In genomic region chr5:135507561-135508273, GRCm38 (mm10) we compare ENCODE assay signal across 18 mouse cellular contexts. TPM values are rescaled to one million over a fixed set of nuclear protein-coding genes. Genes with fewer than 3 reads are reported as not detected.
A peak's percentile ranks its signal among the peaks of the same experiment; 100 is the strongest.
DNase-seq lines count a peak whose midpoint lies in the region; ATAC-seq and TF ChIP-seq lines count a peak whose summit lies in the region.
"Had no signal": no experiment of that assay in that cellular context is flagged by ENCODE, and none has a peak within 500 bp of the region (broad histone marks: within the 10 kb centered on the region; RNA-seq: fewer than 3 reads in every experiment).

No protein-coding gene starts in this region.

- no peaks in the 10 kb centered on the region for H3K27me3 ChIP-seq in forebrain, embryonic 11.5 days (ENCODE audit: control insufficient read depth, insufficient read depth, low read length)
- no peaks in the 10 kb centered on the region for H3K27me3 ChIP-seq in forebrain, embryonic 12.5 days
- H3K27me3 ChIP-seq in kidney, embryonic 16.5 days (ENCODE audit: insufficient read depth, low read length): no peaks in the 10 kb centered on the region
- H3K27me3 ChIP-seq: midbrain, embryonic 12.5 days had no signal

- no peak for DNase-seq in forebrain, embryonic 11.5 days (ENCODE audit: low spot score)
- no peak for DNase-seq in kidney, adult 9 months
- DNase-seq in right cerebral cortex, postnatal 4 days: peak; percentile 59
- no peak for DNase-seq in right cerebral cortex, adult 18-20 months
- peak; percentile 54 for DNase-seq in telencephalon, adult 2 months (ENCODE audit: low read depth, low spot score)
- no peak for DNase-seq in layer of hippocampus, adult 2 months (ENCODE audit: low spot score in 2 of 2)
- DNase-seq: cerebellum, adult 9-11 months; gastrocnemius, postnatal 25 days; layer of hippocampus, postnatal 36 days; liver; thymus, adult 18-20 months had no signal

- no peak overlapping the region for H3K9ac ChIP-seq in forebrain, embryonic 11.5 days (ENCODE audit: low read length)
- H3K9ac ChIP-seq in forebrain, embryonic 12.5 days: no peak overlapping the region
- no peak overlapping the region for H3K9ac ChIP-seq in kidney, embryonic 16.5 days (replicated peaks; ENCODE audit: low read length)
- H3K9ac ChIP-seq: midbrain, embryonic 12.5 days had no signal

- H3K4me3 ChIP-seq in forebrain, embryonic 11.5 days (ENCODE audit: low read depth, low read length): no peak overlapping the region
- H3K4me3 ChIP-seq in forebrain, embryonic 12.5 days (replicated peaks): no peak overlapping the region
- H3K4me3 ChIP-seq in kidney, embryonic 16.5 days (ENCODE audit: low read length): no peak overlapping the region
- no peak overlapping the region for H3K4me3 ChIP-seq in layer of hippocampus, adult 2 months
- H3K4me3 ChIP-seq: midbrain, embryonic 12.5 days had no signal

- peak; percentile 39; the same call in 1 of the 2 replicates for ATAC-seq in forebrain, embryonic 11.5 days (replicated peaks; ENCODE audit: low FRiP score)
- no peak; the same call in 1 of the 2 replicates for ATAC-seq in forebrain, embryonic 12.5 days (ENCODE audit: low FRiP score)
- no peak for ATAC-seq in kidney, embryonic 16.5 days (ENCODE audit: low FRiP score, low TSS enrichment)

- H3K36me3 ChIP-seq in forebrain, embryonic 11.5 days (ENCODE audit: control insufficient read depth, insufficient read depth, low read length): no peaks in the 10 kb centered on the region
- no peaks in the 10 kb centered on the region for H3K36me3 ChIP-seq in forebrain, embryonic 12.5 days (replicated peaks)
- no peaks in the 10 kb centered on the region for H3K36me3 ChIP-seq in kidney, embryonic 16.5 days (ENCODE audit: insufficient read depth, low read length)
- H3K36me3 ChIP-seq: midbrain, embryonic 12.5 days had no signal

- H3K9me3 ChIP-seq in forebrain, embryonic 11.5 days (ENCODE audit: control insufficient read depth, low read length): no peaks in the 10 kb centered on the region
- no peaks in the 10 kb centered on the region for H3K9me3 ChIP-seq in forebrain, embryonic 12.5 days
- no peaks in the 10 kb centered on the region for H3K9me3 ChIP-seq in kidney, embryonic 16.5 days (ENCODE audit: low read length)
- H3K9me3 ChIP-seq: midbrain, embryonic 12.5 days had no signal

- WGBS in forebrain, embryonic 11.5 days: 51% methylated on average over 18 of the region's 18 CpGs
- WGBS in forebrain, embryonic 12.5 days: 41% methylated on average over 18 of the region's 18 CpGs
- 40% methylated on average over 18 of the region's 18 CpGs for WGBS in kidney, embryonic 16.5 days

- no peak for TF ChIP-seq CTCF in layer of hippocampus, adult 2 months (conservative IDR thresholded peaks at IDR 0.05)

- H3K4me1 ChIP-seq in forebrain, embryonic 11.5 days (replicated peaks; ENCODE audit: control insufficient read depth, insufficient read depth, low read length): 0 out of 2 replicates have a peak, but pooled peaks cover 2% of the 10 kb centered on the region
- H3K4me1 ChIP-seq in forebrain, embryonic 12.5 days: peaks cover 14% of the 10 kb centered on the region; the same call in 1 of the 2 replicates
- H3K4me1 ChIP-seq in kidney, embryonic 16.5 days (ENCODE audit: insufficient read depth, low read length): peaks cover 36% of the 10 kb centered on the region

- H3K4me2 ChIP-seq in forebrain, embryonic 11.5 days (ENCODE audit: low read depth, low read length, severe bottlenecking): no peak overlapping the region
- H3K4me2 ChIP-seq in forebrain, embryonic 12.5 days: no peak overlapping the region
- no peak overlapping the region; the same call in 1 of the 2 replicates for H3K4me2 ChIP-seq in kidney, embryonic 16.5 days (replicated peaks; ENCODE audit: low read depth, low read length)
- H3K4me2 ChIP-seq: heart, embryonic 11.5 days; midbrain, embryonic 12.5 days had no signal

- H3K27ac ChIP-seq in forebrain, embryonic 11.5 days (ENCODE audit: low read depth, low read length): no peak overlapping the region
- H3K27ac ChIP-seq in forebrain, embryonic 12.5 days: no peak overlapping the region
- H3K27ac ChIP-seq in kidney, embryonic 16.5 days (ENCODE audit: low read length): peak overlapping the region; percentile 44; the same call in 1 of the 2 replicates
- H3K27ac ChIP-seq in layer of hippocampus, adult 2 months: no peak overlapping the region
- H3K27ac ChIP-seq: kidney, postnatal 0 days; midbrain, embryonic 12.5 days had no signal

RNA-seq across cellular contexts. Expression of gene Hip1, which starts 37.2 kb away (rescaled TPM):
- 70.3 and 76.5 TPM in 2 replicates for polyA plus RNA-seq in forebrain, embryonic 11.5 days (2014; fragmentation: Nextera tagmentation; extraction: Ambion mirVana)
- polyA plus RNA-seq in forebrain, embryonic 12.5 days (2016; fragmentation: Nextera tagmentation; extraction: Ambion mirVana): 58.7 and 64.2 TPM in 2 replicates
- 37.1 and 48.9 TPM in 2 replicates for polyA plus RNA-seq in kidney, embryonic 16.5 days (2015; fragmentation: Nextera tagmentation; extraction: Ambion mirVana)
- 10 to 100 TPM; 41.2 to 41.4 TPM for total RNA-seq in layer of hippocampus, adult 2 months (2021)

RNA-seq across cellular contexts. Expression of gene Ccl26, which starts 55.7 kb away (rescaled TPM):
- not detected in 2 replicates for polyA plus RNA-seq in forebrain, embryonic 11.5 days (2014; fragmentation: Nextera tagmentation; extraction: Ambion mirVana)
- not detected in 2 replicates for polyA plus RNA-seq in forebrain, embryonic 12.5 days (2016; fragmentation: Nextera tagmentation; extraction: Ambion mirVana)
- not detected in 2 replicates for polyA plus RNA-seq in kidney, embryonic 16.5 days (2015; fragmentation: Nextera tagmentation; extraction: Ambion mirVana)
- not detected for total RNA-seq in layer of hippocampus, adult 2 months (2021)
- total RNA-seq: gastrocnemius, postnatal 25 days; hematopoietic stem cell, adult 5-6 weeks; layer of hippocampus, postnatal 36 days; neutrophil, adult 5-6 weeks had no signal
- polyA plus RNA-seq: heart, embryonic 11.5 days; kidney, postnatal 0 days; midbrain, embryonic 12.5 days had no signal

Comparison
In these comparisons a context has a peak if more than half of its experiments do, and no peak if none do; other contexts are left out.
1. DNase-seq: peak in right cerebral cortex, postnatal 4 days (single experiment) and telencephalon, adult 2 months (single experiment); none in forebrain, embryonic 11.5 days (single experiment), kidney, adult 9 months (single experiment), right cerebral cortex, adult 18-20 months (single experiment) and layer of hippocampus, adult 2 months (0 of 2).